ENCODE assay signal across 11 mouse cellular contexts in the genomic region with DNA sequence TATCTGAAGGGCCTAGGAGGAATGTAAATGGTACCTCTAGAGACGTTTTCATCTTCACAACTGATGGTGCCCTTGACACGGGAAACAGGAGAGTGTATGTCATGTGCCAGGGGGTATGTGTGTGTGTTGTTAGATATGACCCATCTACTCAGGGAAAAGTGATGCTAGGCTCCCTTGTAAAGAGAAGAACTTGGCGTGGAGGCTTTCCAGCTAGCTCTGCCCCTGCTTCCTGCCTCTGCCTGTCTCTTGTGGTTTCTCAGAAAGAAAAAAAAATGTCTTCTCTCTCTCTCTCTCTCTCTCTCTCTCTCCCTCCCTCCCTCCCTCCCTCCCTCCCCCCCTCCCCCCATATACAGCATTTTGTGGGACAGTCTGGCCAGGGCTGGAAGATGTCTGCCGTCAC. TPM values are rescaled to one million over a fixed set of nuclear protein-coding genes. Genes with fewer than 3 reads are reported as not detected.
DNase-seq lines count a peak whose midpoint lies in the region; ATAC-seq and TF ChIP-seq lines count a peak whose summit lies in the region.
"Had no signal": no experiment of that assay in that cellular context is flagged by ENCODE, and none has a peak within 500 bp of the region (broad histone marks: within the 10 kb centered on the region; RNA-seq: fewer than 3 reads in every experiment).

No protein-coding gene starts in this region.

- ATAC-seq in heart, embryonic 15.5 days (replicated peaks; ENCODE audit: insufficient number of reproducible peaks, insufficient read depth, low FRiP score, low read depth) = no peak
- ATAC-seq in lung, postnatal 0 days = no peak; the same call in 1 of the 2 replicates
- no peak for ATAC-seq in stomach, embryonic 15.5 days (ENCODE audit: insufficient read depth, low FRiP score, low read depth)
- ATAC-seq: intestine, embryonic 16.5 days; midbrain, embryonic 15.5 days had no signal

- H3K4me3 ChIP-seq in heart, embryonic 15.5 days = no peak overlapping the region
- no peak overlapping the region for H3K4me3 ChIP-seq in lung, postnatal 0 days (ENCODE audit: low read depth, low read length)
- H3K4me3 ChIP-seq in limb, embryonic 10.5 days = no peak overlapping the region
- H3K4me3 ChIP-seq in stomach, embryonic 15.5 days (replicated peaks) = no peak overlapping the region
- H3K4me3 ChIP-seq: heart, embryonic 10.5 days; hindbrain, embryonic 12.5 days; midbrain, embryonic 15.5 days had no signal

- DNase-seq in heart, adult 9 months (ENCODE audit: low spot score in 2 of 2) = no peak
- DNase-seq in lung, postnatal 0 days (ENCODE audit: low spot score) = peak; percentile 61
- no peak for DNase-seq in lung, postnatal 10 days
- no peak for DNase-seq in limb, embryonic 10.5 days (ENCODE audit: low spot score)
- no peak for DNase-seq in adrenal gland, adult 18-20 months (ENCODE audit: low spot score in 2 of 2)

- no peak for TF ChIP-seq EP300 in lung, postnatal 0 days (IDR thresholded peaks at IDR 0.05)

- peak overlapping the region; percentile 31 for H3K4me2 ChIP-seq in heart, embryonic 15.5 days
- peak overlapping the region; percentile 35 for H3K4me2 ChIP-seq in lung, postnatal 0 days (replicated peaks; ENCODE audit: low read depth, low read length)
- H3K4me2 ChIP-seq in stomach, embryonic 15.5 days = no peak overlapping the region
- H3K4me2 ChIP-seq: hindbrain, embryonic 12.5 days; midbrain, embryonic 15.5 days had no signal

- H3K4me1 ChIP-seq in heart, embryonic 15.5 days (replicated peaks) = peaks cover 30% of the 10 kb centered on the region
- H3K4me1 ChIP-seq in lung, postnatal 0 days (ENCODE audit: insufficient read depth, low read depth, low read length) = peaks cover 17% of the 10 kb centered on the region
- H3K4me1 ChIP-seq in limb, embryonic 10.5 days = peaks cover 26% of the 10 kb centered on the region
- H3K4me1 ChIP-seq in stomach, embryonic 15.5 days = peaks cover 15% of the 10 kb centered on the region
- H3K4me1 ChIP-seq: midbrain, embryonic 15.5 days had no signal

- peak overlapping the region; percentile 43; the same call in 1 of the 2 replicates for H3K27ac ChIP-seq in heart, embryonic 15.5 days
- peak overlapping the region; percentile 73 for H3K27ac ChIP-seq in lung, postnatal 0 days (ENCODE audit: low read length)
- H3K27ac ChIP-seq in limb, embryonic 10.5 days = 0 out of 2 replicates have a peak overlapping the region, but pooled peaks have one; percentile 15
- 0 out of 2 replicates have a peak overlapping the region, but pooled peaks have one; percentile 5 for H3K27ac ChIP-seq in stomach, embryonic 15.5 days
- H3K27ac ChIP-seq: heart, embryonic 10.5 days; hindbrain, embryonic 12.5 days; midbrain, embryonic 15.5 days had no signal

- 62% methylated on average over 4 of the region's 4 CpGs for WGBS in heart, embryonic 15.5 days
- WGBS in lung, postnatal 0 days = 26% methylated on average over 4 of the region's 4 CpGs
- 90% methylated on average over 4 of the region's 4 CpGs for WGBS in limb, embryonic 10.5 days
- 61% methylated on average over 4 of the region's 4 CpGs for WGBS in stomach, embryonic 15.5 days

- no peaks in the 10 kb centered on the region for H3K9me3 ChIP-seq in heart, embryonic 15.5 days (replicated peaks)
- no peaks in the 10 kb centered on the region for H3K9me3 ChIP-seq in lung, postnatal 0 days (ENCODE audit: low read length)
- no peaks in the 10 kb centered on the region for H3K9me3 ChIP-seq in limb, embryonic 10.5 days (replicated peaks)
- H3K9me3 ChIP-seq in stomach, embryonic 15.5 days = no peaks in the 10 kb centered on the region
- H3K9me3 ChIP-seq: heart, embryonic 10.5 days; hindbrain, embryonic 12.5 days; midbrain, embryonic 15.5 days had no signal

- no peak overlapping the region for H3K9ac ChIP-seq in heart, embryonic 15.5 days
- no peak overlapping the region for H3K9ac ChIP-seq in lung, postnatal 0 days (replicated peaks; ENCODE audit: low read depth)
- H3K9ac ChIP-seq in stomach, embryonic 15.5 days = no peak overlapping the region
- H3K9ac ChIP-seq: hindbrain, embryonic 12.5 days; midbrain, embryonic 15.5 days had no signal

- H3K36me3 ChIP-seq in heart, embryonic 15.5 days = no peaks in the 10 kb centered on the region
- H3K36me3 ChIP-seq in lung, postnatal 0 days (ENCODE audit: insufficient read depth, low read length) = no peaks in the 10 kb centered on the region
- H3K36me3 ChIP-seq in limb, embryonic 10.5 days = no peaks in the 10 kb centered on the region
- H3K36me3 ChIP-seq in stomach, embryonic 15.5 days = no peaks in the 10 kb centered on the region
- H3K36me3 ChIP-seq: heart, embryonic 10.5 days; hindbrain, embryonic 12.5 days; midbrain, embryonic 15.5 days had no signal

- TF ChIP-seq CTCF in lung, postnatal 0 days (IDR thresholded peaks at IDR 0.05) = no peak

- H3K27me3 ChIP-seq in heart, embryonic 15.5 days = 0 out of 2 replicates have a peak, but pooled peaks cover 4% of the 10 kb centered on the region
- H3K27me3 ChIP-seq in lung, postnatal 0 days (replicated peaks; ENCODE audit: insufficient read depth, low read length) = no peaks in the 10 kb centered on the region
- no peaks in the 10 kb centered on the region for H3K27me3 ChIP-seq in limb, embryonic 10.5 days (ENCODE audit: low read depth, poor library complexity, severe bottlenecking)
- 0 out of 2 replicates have a peak, but pooled peaks cover 2% of the 10 kb centered on the region for H3K27me3 ChIP-seq in stomach, embryonic 15.5 days (replicated peaks)
- H3K27me3 ChIP-seq: midbrain, embryonic 15.5 days had no signal

RNA-seq across cellular contexts. Expression of gene Smad5, which starts 20.9 kb away (rescaled TPM):
- polyA plus RNA-seq in heart, embryonic 15.5 days (2015; fragmentation: Nextera tagmentation; extraction: Ambion mirVana) = 14.7 and 17.5 TPM in 2 replicates
- polyA plus RNA-seq in lung, postnatal 0 days (2015; fragmentation: Nextera tagmentation; extraction: Ambion mirVana) = 16.6 and 16.9 TPM in 2 replicates
- polyA plus RNA-seq in limb, embryonic 10.5 days (2016; fragmentation: Nextera tagmentation; extraction: Ambion mirVana) = 42.1 and 52.3 TPM in 2 replicates
- 23.5 and 25.6 TPM in 2 replicates for polyA plus RNA-seq in stomach, embryonic 15.5 days (2015; fragmentation: Nextera tagmentation; extraction: Ambion mirVana)
- 10 to 100 TPM; 40.4 to 51.7 TPM for total RNA-seq in adrenal gland, adult 18-20 months (2021)

Comparison
In these comparisons a context has a peak if more than half of its experiments do, and no peak if none do; other contexts are left out.
1. H3K27ac ChIP-seq: peak in every context shown above with its lines; median percentile 73 in lung, postnatal 0 days; 43 in heart, embryonic 15.5 days; 15 in limb, embryonic 10.5 days; 5 in stomach, embryonic 15.5 days.